Mouse (Mus musculus) brain, embryonic 14.5 days (tissue): ENCODE measurements at regions not wholly inside any gene's neighbourhood (a gene's known extent, or its start where the extent isn't known, plus 50 kb on each side); places are given as distances from the start of the nearest gene placed in this dataset.

Experiments used
- DNase-seq: peaks from one replicate; pipeline ENCODE4 v3.0.0-alpha.2; 2011; ENCODE audit warnings: low read depth
- CTCF ChIP-seq: fragments of 200-500 bp; IDR thresholded peaks from 2 replicates; pipeline ENCODE4 v1.5.1; 2012; ENCODE audit warnings: inconsistent platforms, mild to moderate bottlenecking, moderate library complexity, borderline replicate concordance; ENCODE audit not compliant: insufficient read depth, insufficient read length; ENCODE audit errors: extremely low read depth
- POLR2A ChIP-seq: fragments of 200-500 bp; IDR thresholded peaks from 2 replicates; pipeline ENCODE4 v1.6.1; 2012; ENCODE audit warnings: mild to moderate bottlenecking, inconsistent platforms, borderline replicate concordance; ENCODE audit not compliant: poor library complexity, insufficient read depth, insufficient read length, severe bottlenecking; ENCODE audit errors: extremely low read depth

- DNase-seq: no peak
- TF ChIP-seq POLR2A: no peak
- TF ChIP-seq CTCF: no peak
These were observed 75.8 kb upstream of the Hs6st1 start for GRCm38 (mm10) chr1:35992227-35992909.

GRCm38 (mm10) chr1:35992937-35993336, 75.3 kb upstream of the Hs6st1 start:
- DNase-seq: no peak
- TF ChIP-seq CTCF (no peak), POLR2A (no peak)

- TF ChIP-seq POLR2A: no peak
- TF ChIP-seq CTCF: no peak
- peak; percentile 42 for DNase-seq
These were observed 72.5 kb upstream of the Hs6st1 start for GRCm38 (mm10) chr1:35995691-35996090.

- TF ChIP-seq POLR2A (no peak), CTCF (no peak)
- no peak for DNase-seq
These were observed 66.9 kb upstream of the Hs6st1 start for GRCm38 (mm10) chr1:36001319-36001718.

GRCm38 (mm10) chr1:36001821-36002220, 66.4 kb upstream of the Hs6st1 start:
- no peak for TF ChIP-seq CTCF
- no peak for TF ChIP-seq POLR2A
- no peak for DNase-seq

- TF ChIP-seq POLR2A: no peak
- no peak for TF ChIP-seq CTCF
These were observed 64.6 kb upstream of the Hs6st1 start for GRCm38 (mm10) chr1:36003592-36003991.

GRCm38 (mm10) chr1:36008598-36008997, 59.6 kb upstream of the Hs6st1 start:
- no peak for DNase-seq
- TF ChIP-seq POLR2A (no peak), CTCF (no peak)

More at GRCm38 (mm10) chr1:36003592-36003991, 64.6 kb upstream of the Hs6st1 start:
- peak; percentile 71 for DNase-seq

- peak; percentile 82 for DNase-seq
- TF ChIP-seq CTCF (no peak), POLR2A (no peak)
These were observed 59.1 kb upstream of the Hs6st1 start for GRCm38 (mm10) chr1:36009010-36009619.

- DNase-seq: no peak
- TF ChIP-seq POLR2A (no peak), CTCF (peak; percentile 4; the same call in 1 of the 2 replicates)
These were observed 58.0 kb upstream of the Hs6st1 start for GRCm38 (mm10) chr1:36010151-36010550.

GRCm38 (mm10) chr1:36010834-36011233, 57.4 kb upstream of the Hs6st1 start:
- TF ChIP-seq CTCF: no peak
- TF ChIP-seq POLR2A: no peak
- no peak for DNase-seq

GRCm38 (mm10) chr1:36012081-36012765, 56.0 kb upstream of the Hs6st1 start:
- TF ChIP-seq CTCF (no peak), POLR2A (no peak)
- no peak for DNase-seq

- no peak for DNase-seq
- no peak for TF ChIP-seq POLR2A
- TF ChIP-seq CTCF: no peak
These were observed 54.3 kb upstream of the Hs6st1 start for GRCm38 (mm10) chr1:36013823-36014341.

GRCm38 (mm10) chr1:36014372-36014771, 53.8 kb upstream of the Hs6st1 start:
- TF ChIP-seq POLR2A (no peak), CTCF (no peak)
- no peak for DNase-seq
